Mouse (Mus musculus): ENCODE data around the gene Atg4a.

Atg4a gene

DNA sequence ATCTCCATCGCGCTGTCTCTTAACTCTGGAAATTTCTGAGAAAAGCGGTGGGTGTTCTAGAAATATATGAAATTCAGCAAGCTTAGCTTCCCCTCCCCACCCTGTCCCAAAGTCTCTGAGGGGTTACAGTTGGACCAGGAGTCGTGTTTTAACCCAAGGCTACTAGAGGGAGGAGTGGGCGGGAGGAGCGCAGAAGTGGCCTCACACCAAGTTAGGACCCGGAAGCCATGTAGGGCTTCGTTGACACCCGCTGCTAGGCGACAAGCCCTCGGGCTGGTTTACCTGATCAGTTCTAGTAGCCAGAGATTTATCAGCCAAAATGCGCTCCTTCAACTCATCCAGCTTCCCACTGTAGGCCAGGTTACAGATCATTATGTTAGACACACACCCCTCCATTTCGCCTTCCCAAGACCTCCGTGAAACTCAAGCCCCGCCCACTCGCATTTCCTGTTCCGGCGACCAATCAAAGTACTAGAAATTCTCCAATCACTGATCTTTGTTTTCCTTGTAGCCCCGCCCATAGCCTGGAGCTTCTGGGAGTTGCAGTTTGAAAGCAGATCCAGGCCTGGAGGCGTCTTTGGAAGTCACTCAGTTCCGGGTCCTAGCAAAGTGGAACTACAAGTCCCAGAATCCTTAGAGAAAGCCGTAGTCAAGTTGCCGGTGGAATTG lies at the start of gene Atg4a, which contains the start of gene Psmd10:
Atg4a (plus strand) TSS at position 636 of the 669 bp plus-strand sequence.
Psmd10 (minus strand) TSS at position 457 of the 669 bp plus-strand sequence.
- peak; percentile 92 for DNase-seq

DNA sequence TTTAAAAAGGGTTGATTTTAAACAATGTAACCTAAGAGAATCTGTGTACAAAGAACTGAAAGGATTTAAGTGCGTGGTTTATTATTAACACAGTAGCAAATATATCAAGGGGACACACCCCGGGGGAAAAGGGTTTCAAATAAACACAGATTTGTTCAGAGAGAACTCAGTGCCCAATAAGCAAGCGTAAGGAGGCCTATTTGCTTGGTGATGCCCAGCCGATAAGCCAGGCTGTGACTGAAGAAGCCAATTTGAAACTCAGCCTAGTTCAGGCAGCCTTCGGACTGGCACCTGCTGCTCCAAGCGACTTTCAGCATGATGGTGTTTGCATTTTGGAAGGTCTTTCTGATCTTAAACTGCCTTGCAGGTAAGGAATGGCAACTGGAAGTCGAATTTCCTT lies 49.3 kb upstream of the Atg4a start, which contains the start of gene Vsig1:
Vsig1 (plus strand) TSS at position 249 of the 400 bp plus-strand sequence.
- no peak for DNase-seq

DNA sequence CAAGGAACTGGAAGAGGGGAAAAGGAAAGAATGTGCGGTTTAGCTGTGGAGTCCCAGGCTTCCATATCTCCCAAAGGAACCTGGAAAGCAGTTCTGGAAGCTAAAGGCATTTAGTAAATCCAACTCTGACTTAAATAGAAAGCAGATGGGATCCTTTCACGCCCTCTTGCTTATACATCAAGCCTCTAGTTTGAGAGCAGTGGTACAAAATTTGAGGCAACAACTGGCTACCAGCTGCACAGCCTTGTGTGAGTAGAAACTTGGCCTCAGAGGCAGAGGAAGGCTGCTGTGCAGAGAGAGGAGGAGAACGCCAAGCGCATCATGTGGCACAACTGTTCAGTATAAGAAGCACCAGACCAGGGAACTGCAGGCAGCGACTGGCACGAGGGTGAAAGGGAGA lies 35.4 kb upstream of the Atg4a start:
- DNase-seq = no peak

DNA sequence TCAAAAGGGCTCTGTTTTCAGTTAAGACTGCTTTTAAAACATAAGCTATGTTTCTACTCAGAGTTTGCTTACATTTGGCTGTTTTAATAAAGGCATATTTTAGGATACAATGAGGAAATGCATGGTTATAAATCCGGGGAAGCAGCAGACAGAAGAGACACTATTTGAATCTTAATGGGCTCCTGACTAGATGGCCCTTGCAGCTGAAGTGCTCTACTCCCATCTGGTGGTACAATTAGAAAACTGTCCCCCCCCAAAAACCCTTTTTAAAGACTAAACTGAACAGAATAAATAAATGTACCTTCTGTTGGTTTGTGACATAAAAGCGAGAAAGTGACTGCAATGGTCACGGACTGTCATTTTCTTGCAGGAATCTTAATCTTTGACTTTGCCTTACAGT lies 24.6 kb upstream of the Atg4a start:
- no peak for DNase-seq

DNA sequence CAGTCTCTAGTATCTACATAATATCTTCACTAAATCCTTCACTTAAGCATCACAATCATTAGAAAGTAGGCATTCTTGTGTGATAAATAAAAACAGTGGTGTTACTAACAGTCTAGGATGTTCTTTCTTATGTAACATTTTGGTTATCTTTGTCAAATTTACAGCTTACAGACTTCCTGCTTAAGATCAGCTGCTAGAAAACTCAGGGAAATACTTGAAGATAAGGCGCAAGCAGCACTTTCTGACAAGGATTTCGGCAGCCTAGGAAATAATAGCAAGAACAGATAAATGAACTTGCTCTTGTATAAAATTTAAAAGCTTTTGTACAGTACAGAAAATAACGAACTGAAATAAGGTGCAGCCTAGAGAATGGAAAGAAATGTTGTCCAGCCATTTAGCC lies 23.4 kb upstream of the Atg4a start:
- DNase-seq = no peak

DNA sequence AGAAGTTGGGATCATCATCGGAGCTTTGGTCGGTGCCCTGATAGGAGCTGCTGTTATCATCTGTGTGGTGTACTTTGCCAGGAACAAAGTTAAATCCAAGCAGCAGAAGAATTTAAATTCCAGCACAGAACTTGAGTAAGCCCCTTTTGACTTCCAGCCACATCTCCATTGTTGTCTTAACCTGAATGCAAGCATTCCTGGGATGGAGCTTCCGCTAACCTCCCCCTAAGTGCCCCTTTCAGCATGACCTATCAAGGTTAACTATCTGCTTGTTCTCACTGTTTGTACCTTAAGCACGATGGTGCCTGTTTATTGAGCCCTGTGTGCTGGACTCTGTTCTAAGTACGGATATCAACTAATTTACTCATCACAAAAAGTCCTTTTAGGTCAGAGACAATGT lies 20.4 kb upstream of the Atg4a start:
- no peak for DNase-seq

DNA sequence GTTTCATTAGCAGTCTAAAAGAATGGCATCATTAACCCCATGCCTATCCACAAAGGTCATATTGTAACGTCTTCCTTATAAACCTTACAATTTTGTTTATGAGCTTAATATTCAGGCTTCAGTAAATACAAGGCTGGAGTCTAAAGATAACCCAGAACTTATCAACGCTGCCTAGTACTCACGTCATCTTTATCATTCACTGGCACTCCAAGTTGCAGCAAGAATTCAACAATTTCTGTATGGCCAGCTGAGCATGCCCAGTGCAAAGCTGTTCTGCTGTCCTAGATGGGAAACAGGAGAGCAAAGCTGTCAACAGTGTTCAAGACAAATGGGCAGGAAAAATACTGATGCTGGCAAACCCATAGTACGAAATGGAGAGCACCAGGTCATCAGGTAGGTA lies 3.1 kb upstream of the Atg4a start:
- no peak for DNase-seq

DNA sequence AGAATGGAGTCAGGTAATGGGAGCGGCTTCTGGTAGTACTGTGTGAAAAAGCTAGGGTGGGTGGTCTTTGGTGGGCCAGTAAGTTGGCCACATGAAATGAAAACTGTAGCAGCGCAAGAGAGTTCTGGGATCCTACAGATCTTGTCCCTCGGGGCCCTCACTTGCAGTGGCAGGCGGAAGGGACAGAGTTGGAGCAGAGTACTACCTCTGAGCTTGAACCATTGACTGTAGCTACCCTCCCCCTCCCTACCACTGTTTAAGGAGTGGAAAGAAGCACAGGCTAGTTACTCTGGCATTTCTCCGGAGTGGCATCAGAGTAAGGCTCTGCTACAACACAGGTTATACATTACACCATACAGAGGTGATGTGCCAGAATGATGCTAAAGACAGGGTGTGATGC lies 252 bp downstream of the Atg4a start:
- DNase-seq = no peak

DNA sequence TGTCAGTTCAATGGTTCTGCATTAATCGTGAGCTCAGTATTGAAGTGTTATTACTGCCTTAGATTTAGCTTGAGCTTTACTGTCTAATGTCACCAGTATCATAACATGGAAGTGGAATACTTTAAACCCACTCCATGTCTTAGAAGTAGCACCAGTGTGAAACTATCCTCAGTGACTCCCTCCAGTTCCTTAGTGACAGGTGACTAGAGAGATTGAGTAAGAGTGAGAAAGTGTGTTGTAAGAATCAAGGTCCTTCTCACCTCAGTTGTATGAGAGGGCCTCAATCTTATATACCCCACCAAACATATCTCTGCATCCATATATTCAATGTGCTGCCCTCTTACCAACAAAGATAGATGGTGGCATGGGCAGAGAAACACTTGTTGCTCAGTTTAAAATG lies 22.2 kb downstream of the Atg4a start:
- DNase-seq = no peak

DNA sequence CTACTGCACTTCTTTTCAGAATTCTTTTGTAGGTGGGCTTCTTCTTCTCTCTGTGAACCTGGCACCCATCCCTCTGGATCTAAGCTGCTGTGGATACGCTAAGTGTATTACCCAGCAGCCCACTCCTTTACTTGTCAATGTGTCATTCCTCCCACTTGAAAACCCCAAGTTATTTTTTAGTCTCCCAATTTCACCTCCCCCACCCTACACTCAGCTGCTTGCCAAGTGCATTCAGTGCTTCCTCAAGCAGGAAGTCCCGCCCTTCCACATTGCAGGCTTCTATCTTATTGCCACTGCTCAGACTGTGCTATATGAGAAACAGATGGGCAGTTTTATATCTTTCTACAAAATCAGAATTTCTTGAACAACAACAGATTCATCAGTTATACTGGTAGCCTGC lies 22.8 kb downstream of the Atg4a start:
- DNase-seq = no peak

DNA sequence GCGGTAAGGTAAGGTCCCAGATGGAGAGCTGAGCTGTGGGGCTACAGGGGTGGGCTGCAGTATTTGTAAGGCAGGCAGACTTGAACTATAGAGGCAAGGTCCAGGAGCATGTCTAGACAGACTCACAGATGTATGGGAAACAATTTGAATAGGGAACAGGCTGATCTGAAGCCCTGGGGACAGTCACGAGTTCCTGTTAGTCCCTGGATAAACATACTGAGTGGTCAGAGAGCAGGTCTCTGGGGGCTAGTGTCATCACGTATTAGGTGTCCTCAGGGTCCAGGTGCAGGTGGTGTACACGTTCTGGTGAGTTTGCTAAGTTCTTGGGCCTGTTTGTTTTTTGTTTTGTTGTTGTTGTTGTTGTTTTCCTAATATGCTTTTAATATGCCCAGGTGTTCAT lies 23.5 kb downstream of the Atg4a start:
- DNase-seq = no peak

DNA sequence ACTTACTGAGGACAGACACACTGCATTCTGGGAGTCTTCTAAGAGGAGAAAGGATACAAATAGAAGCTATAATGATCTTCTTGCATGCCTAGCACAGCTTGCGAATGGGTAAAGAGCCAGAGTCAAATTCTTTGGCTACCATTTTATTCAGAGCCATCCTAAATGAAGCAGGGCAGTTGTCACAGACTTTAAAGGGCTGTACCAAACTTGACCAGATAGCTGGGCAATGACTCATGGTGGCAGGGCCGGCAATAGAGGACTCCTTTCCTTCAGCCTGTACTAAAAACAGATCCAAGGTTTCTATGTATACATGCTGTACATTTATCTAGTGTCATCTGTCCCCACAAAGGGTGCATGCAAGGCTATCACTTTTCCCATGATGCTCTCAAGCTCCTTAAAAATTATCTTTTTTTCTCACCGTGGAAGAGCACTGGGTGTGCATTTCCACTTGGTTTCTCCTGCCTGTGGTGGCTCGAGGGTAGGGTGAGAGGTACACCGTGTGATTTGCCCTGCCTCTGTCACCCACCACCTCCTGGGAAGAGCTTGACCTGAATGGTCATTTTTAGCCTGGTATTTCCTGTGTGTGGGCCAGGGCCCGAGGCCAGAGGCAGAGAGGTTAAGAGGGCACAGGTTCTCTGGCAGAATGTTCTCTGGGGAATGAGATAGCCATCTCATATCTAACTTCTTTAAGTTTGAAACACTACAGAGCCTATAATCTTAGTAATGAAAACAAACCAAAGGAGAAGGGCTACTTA lies 26.7 kb downstream of the Atg4a start:
- DNase-seq = no peak

DNA sequence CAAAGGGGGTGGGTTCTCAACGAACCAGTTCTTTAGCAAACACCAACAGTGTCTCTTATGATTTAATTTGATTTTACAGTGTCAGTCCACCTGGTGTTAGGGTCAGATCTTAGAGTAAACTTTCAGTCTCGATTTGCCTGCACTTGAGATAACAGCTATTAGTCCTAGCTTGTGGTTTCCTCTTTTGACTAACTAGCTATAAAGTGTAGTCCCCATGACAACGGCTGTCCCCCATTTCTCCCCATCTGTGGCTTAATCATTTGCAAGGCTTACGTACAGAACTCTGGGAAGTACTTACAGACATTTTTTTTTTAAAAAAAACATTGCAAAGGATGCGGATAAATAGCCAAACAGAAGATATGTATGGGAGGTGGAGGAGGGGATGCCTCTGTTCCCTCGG lies 28.1 kb downstream of the Atg4a start:
- no peak for DNase-seq

DNA sequence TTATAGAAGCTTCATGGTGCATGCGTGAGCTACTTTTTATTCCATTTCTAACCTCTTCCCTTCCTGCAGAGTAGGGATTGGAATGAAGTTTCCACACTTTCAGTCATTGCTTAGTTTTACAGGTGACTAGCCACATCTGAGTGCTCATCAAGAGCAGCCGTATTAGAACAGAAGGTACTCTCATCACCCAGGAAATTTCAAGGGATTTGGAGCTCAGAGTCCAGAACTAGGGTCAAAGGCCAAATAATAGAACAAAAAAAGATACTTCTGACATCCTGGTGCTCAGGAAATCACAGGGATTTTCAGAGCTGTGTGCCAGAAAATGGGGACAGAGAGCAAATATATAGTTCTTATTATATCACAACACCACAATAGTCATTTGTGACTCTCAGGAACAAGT lies 28.5 kb downstream of the Atg4a start:
- DNase-seq = no peak

DNA sequence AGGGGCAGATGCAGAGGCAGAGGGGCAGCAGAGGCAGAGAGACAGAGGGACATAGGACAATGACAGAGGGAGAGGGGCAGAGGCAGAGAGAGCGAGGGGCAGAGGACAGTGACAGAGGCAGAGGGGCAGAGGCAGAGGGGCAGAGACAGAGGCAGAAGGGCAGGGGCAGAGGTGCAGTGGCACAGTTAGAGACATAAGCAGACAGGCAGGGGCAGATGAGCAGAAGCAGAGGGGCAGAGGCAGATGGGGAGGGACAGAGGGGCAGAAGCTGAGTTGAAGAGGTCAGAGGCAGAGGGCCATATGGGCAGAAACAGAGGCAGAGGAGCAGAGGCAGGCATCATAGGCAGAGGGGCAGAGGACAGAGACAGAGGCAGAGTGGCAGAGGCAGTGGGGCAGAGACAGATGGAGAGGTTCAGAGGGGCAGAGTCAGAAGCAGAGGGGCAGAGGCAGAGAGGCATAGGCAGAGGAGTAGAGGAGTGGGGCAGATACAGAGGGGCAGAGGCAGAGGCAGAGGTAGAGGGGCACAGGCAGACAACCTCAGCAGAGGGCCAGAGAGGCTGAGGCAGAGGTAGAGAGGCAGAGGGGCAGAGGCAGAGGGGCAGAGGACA lies 40.3 kb downstream of the Atg4a start:
- DNase-seq = no peak

DNA sequence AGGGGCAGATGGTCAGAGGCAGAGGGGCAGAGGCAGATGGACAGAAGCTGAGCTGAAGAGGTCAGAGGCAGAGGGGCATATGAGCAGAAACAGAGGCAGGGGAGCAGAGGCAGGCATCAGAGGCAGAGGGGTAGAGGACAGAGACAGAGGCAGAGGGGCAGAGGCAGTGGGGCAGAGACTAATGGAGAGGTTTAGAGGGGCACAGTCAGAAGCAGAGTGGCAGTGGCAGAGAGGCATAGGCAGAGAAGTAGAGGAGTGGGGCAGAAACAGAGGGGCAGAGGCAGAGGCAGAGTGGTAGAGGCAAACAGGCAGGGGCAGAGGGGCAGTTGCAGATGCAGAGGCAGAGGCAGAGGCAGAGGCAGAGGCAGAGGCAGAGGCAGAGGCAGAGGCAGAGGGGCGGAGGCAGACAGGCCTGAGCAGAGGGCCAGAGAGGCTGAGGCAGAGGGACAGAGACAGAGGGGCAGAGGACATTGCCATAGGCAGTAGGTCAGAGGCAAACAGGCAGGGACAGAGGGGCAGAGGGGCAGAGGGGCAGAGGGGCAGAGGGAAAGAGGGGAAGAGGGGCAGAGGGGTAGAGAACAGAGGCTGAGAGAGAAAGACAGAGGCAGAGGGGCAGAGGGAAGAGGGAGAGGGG lies 41.3 kb downstream of the Atg4a start:
- no peak for DNase-seq

DNA sequence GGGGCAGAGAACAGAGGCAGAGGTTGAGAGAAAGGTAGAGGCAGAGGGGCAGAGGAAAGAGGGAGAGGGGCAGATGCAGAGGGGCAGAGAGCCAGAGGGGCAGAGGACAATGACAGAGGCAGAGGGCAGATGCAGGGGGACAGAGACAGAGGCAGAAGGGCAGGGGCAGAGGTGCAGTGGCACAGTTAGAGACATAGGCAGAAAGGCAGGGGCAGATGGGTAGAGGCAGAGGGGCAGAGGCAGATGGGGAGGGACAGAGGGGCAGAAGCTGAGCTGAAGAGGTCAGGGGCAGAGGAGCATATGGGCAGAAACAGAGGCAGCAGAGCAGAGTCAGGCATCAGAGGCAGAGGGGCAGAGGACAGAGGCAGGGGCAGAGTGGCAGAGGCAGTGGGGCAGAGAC lies 42.2 kb downstream of the Atg4a start:
- DNase-seq = no peak

DNA sequence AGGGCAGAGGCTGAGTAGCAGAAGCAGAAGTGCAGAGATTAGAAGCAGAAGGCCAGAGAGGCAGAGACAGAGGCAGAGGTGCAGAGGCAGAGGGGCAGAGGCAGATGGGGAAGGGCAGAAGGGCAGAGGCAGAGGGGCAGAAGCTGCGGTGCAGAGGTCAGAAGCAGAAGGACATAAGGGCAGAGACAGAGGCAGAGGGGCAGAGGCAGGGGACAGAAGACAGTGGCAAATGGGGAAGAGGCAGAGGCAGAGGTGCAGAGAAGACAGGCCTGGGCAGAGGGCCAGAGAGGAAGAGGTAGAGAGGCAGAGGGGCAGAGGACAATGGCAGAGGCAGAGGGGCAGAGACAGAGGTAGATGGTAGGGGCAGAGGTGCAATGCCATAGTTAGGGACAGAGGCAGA lies 193.0 kb downstream of the Atg4a start:
- no peak for DNase-seq

DNA sequence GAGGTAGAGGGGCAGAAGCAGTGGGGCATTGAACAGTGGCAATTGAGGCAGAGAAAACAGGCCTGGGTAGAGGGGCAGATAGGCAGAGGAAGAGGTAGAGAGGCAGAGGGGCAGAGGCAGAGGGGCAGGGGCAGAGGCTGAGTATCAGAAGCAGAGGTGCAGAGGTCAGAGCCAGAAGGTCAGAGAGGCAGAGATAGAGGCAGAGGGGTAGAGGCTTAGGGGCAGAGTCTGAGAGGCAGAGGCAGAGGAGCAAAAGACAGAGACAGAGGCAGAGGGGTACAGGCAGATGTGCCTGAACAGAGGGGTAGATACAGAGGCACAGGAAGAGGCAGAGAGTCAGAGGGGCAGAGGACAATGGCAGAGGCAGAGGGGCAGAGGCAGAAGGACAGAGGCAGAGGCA lies 193.6 kb downstream of the Atg4a start:
- DNase-seq = no peak

DNA sequence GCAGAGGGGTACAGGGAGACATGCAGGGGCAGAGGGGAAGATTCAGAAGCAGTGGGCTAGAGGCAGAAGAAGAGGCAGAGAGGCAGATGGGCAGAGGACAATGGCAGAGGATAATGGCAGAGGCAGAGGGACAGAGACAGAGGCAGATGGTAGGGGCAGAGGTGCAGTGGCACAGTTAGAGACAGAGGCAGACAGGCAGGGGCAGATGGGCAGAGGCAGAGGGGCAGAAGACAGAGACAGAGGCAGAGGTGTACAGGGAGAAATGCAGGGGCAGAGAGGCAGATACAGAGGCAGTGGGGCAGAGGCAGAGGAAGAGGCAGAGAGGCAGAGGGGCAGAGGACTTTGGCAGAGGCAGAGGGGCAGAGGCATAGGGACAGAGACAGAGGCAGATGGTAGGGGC lies 194.5 kb downstream of the Atg4a start:
- no peak for DNase-seq

DNA sequence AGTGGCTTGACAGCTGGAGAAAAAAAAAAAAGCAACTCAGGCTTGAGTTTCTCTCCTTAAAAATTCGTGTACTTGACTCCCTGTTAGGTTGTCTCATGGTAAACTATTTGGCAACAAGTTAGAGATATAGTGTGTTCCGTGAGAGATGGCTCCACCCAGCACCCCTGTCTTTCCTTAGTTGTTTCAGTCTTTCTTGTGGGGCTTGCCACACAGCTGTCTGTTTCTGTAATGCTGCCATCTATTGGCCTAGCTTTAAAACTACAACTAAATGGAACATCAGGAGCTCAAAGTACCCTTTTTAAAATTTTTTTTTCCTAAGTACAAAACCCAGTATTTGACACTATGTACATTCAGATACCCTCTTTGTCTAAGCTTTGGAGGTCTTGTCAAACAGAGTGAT lies 200.0 kb downstream of the Atg4a start:
- no peak for DNase-seq

DNA sequence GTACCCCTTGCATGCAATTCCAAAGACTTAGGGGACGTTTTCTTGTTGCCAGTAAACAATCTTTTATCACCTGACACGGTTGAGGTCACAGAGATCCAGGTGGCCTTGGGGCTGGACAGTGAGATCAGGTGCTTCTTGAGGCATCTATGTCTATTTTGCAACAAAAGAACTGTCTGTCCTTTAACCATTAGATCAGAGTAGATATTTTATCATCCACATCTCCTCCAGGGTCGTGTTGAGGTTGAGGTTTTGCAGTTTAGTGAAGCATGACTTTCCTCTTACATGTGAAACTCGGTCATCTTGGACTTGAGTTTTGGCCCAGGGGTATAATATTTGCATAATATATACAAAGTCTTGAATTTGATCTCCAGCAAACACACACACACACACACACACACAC lies 200.9 kb downstream of the Atg4a start:
- no peak for DNase-seq

DNA sequence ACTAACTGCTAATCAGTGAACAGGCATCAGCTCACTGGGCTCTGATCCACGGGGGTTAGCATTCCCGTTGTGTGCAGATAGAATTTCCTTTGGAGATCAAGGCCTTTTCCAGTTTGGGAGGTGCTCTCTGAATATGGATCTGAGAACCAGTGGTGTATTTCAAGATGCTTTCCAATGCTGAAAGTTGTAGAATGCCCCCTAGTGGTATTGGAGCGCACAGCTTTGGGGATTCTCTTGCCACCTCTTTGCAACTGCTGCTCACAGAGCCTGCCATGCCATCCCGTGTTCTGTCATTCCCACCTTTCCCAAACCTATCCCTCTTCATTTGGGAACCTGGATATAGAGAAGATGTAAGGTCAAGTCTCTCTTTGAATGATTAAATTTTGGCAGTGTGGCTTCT lies 201.5 kb downstream of the Atg4a start:
- DNase-seq = peak; percentile 12

DNA sequence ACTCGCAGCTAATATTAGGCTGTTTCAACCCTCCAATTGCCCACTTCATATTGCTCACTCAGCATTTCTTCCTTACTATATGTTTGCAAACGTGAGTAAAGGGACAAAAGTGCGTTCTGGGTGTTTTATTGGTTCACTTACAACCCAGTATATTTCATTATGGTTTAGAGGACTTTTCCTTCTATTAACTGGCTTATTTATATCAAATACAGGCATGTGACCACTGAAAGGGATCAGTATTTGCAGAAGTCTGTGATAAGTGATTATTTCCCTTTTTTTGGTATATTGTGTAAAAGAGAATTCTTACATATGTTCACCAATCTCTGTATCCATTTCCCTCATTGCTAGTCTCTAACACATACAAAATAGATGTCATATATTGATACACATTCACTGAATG lies 203.7 kb downstream of the Atg4a start:
- no peak for DNase-seq
